Mouse (Mus musculus): ENCODE measurements around the gene Sectm1a.
"Not testable (repeated sequence)": the region's sequence is repeated elsewhere in the genome, so short reads cannot be mapped to it uniquely, and the experiment has no call there.

Gene Sectm1a

DNA sequence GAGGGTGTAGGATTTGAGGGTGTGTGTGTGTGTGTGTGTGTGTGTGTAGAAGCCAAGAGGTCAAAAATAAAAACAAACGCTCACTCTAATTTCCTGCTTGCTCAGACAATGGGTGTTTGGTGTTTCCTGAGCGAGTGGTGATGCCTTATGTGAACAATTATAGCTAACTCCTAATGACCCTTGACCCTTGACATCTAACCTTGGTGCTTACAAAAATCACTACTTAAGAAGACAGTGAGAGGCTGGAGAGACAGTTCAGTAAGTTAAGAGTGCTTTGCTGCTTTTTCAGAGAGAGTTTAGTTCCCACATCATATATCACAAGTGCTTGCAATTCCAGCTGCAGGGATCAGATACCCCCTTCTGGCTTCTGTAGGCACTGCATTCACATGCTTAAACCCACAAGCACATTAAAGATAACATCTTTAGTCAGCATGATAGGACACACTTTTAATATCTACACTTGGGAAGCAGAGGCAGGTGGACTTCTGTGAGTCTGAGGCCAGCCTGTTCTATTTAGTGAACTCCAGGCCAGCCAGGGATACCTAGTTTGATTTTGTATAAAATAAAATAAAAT is 33.1 kb downstream of the Sectm1a start:
- peak in 1 of 2 experiments; percentile 38 for DNase-seq

DNA sequence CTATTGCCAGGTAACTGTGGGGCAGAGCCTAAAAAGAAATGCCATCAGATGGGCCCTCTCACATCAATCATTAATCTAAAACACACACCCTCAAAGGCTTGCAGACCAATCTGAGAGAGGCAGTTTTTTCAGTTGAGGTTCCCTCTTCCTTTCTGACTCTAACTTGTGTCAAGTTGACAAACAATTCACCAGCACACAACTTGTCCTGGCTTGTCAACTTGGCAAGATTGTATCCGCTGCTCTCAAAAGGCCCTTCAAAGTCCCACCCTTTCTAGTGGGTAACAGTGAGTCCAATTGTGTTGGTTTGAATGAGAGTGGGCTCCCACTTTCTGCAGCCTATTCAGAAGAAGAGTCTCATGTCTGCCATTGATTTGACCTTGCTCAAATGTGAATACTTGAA is 35.7 kb downstream of the Sectm1a start:
- DNase-seq, result no peak

- not testable (repeated sequence) for DNase-seq
Observed at GRCm38 (mm10) chr11:121043025-121043424, 38.0 kb downstream of the Sectm1a start.

DNA sequence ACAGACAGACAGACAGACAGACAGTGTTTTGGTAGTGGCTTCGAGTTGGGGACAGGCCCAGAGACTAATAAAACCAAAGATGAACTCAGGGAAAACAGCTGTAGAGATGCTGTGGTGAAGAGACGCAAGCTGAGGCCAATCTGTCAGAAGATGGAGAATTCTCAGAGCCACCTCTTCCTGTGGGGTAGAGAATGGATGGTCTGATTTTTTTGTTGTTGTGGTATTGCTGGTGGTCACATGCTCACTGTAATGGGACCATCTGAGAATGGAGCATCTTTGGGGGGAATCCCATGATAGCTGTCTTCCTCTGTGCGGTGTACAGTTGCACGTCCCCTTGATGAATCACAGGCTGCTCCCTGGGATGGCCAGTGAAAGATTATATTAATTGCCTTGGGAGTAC is 38.5 kb downstream of the Sectm1a start:
- no peak for DNase-seq

DNA sequence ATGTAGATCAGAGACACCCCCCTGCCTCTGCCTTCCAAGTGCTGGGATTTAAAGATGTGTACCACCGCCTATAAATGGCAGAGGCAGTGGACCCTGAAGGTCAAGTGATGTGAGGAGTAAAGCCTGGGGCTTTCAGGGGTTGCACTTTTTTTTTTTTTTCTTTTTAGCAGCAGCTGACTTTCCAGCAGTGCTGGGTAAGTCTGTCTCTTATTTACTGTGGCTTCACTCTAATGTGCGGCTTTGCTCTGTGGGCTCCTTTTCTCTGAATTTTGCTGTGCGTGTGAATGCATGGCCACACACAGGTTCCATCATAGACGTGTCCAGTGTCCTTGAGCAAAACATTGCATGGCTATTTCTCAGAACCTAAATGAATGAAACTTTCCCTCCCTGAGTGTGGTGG is 39.4 kb downstream of the Sectm1a start:
- DNase-seq, result no peak

GRCm38 (mm10) chr11:121041212-121041611 is 39.8 kb downstream of the Sectm1a start:
- peak; percentile 85 to 90 for DNase-seq

DNA sequence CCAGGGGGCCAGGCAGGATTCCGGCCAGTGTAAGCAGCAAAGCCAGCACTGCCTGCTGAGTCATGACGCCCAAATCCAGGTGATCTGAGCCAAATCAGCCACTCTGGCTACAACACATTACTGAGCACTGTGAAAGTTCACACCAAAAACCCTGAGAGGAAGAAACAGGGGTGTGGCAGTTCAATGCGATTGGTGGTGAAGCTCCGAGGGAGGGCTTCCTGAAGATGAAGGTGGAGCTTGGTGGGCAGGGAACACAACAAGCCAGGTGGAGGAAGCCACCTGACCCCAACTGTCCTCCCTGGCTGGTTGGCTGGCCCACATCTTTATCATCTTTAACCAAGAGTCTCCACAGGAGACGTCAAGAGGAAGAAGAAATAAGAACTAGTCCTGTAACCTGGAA is 41.7 kb downstream of the Sectm1a start, which contains the start of gene Cd7:
Gene Cd7 (minus strand): TSS at position 117 of the 400 bp plus-strand sequence.
- DNase-seq, result no peak

DNA sequence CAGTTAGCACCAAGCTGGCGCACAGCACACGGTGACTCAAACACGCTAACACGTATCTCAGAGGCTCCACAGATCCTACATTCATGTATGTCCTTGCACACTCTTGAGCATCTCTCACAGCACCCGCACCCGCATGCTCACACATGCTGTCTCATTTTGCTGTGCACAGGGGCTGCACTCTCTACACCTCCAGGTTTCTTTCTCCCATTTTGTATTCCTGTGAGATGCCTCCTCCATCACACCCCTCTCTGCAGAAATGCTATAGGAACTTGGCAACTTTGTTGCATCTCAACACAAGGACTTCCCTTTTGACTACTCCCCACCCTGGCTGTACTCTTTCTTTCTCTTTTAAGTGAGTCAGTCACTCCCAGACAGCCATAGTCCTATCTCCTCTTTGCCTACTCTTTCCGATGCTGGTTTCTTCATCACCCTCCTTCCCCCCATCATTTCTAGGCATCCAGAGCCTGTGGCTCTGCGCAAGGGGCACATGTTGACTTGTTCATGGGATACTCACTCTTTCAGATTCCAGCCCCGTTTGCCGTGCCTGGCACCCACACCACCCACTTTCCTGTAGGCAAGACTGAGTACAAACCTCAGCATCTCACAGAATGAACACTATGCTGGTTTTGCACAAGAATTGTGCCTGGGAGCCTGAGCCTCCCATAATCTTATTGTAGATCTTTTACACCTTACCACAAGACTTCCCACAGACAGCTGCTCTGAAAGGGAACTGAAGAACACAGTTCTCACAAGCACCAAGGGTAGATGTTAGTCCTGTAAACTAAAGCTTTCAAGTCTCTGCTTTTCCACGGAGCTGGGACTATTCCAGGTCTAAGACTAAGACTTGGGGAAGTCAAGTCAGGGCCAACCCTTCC is 42.4 kb downstream of the Sectm1a start:
- DNase-seq, result no peak

GRCm38 (mm10) chr11:121033118-121033517 is 47.9 kb downstream of the Sectm1a start:
- no peak for DNase-seq

DNA sequence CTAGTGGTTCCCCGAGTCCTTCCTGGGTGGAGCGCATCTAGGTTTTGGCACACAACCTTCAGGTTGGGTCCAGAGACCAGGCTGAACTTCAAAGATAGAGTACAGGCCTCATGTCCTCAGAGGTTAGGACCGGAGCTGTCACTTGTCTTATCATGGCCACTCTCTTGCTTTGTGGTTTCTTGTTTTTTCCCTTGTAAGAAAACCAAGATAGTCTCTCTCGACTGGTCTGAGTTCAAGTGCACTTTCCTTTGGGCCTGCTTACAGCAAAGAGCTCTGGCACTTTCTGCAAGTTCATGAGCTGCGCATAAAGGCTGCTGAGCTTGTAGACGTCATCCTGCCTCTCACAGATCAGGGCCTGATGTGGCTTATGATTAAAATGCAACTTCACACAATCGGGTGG is 53.8 kb downstream of the Sectm1a start:
- no peak for DNase-seq

DNA sequence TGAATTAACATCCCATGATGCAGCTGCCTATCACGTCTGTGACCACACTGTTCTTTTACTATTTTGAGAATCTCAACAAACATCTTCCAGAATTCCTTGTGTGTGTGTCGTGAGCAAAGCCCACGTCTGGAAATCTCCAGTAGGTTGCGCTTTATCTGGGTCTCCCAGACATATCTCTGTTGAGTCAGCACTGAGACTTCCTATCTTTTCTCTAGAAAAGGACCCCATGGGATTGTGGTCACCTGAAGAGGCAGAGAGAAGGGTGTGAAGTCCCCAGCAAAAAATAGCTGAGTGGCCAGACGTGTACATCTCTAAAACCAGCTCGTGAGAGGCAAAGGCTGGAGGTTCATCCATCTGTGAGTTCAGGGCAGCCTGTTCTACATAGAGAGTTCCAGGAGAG is 56.9 kb downstream of the Sectm1a start:
- no peak for DNase-seq

- no peak for DNase-seq
Observed at GRCm38 (mm10) chr11:121019501-121019900, 61.5 kb downstream of the Sectm1a start.

DNA sequence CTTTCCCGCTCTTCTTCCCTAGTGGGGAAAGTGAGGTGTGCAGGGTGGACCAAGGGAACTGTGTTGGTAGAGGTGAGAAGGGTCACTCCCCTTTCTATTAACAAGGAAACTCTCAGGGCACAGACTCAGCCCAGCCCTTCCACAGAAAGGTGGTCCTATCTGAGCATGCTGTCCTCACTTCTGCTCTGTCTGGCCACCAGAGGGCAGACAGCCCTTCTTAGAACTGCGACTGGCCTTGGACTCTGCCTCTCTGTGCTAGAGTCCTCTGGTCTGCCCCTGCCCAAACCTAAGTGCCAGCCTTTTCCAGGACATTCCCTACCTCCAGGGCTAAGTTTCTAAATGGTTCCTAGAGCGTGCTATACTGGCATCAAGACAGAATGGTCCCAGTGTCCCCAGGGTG is 63.3 kb downstream of the Sectm1a start:
- peak; percentile 83 to 87 for DNase-seq
